Mouse (Mus musculus) limb, embryonic 14.5 days (tissue): ENCODE measurements around the gene Tnip2. TPM values are rescaled to one million over a fixed set of nuclear protein-coding genes. Genes with fewer than 3 reads are reported as not detected.

Experiments
- ATAC-seq: fragments of 200-750 bp; cut with Nextera tagmentation; 2 replicates; pipeline ENCODE4 v1.8.0; 2017; ENCODE audit warnings: low read depth, moderate number of reproducible peaks, moderate TSS enrichment; ENCODE audit not compliant: low FRiP score
- DNase-seq: peaks from one replicate; pipeline ENCODE4 v3.0.0-alpha.2; 2015; ENCODE audit warnings: low spot score
- H3K27ac ChIP-seq: fragments of 300-500 bp; sonication (generic); replicated peaks from 2 replicates; pipeline ENCODE4 v1.5.1; 2014; ENCODE audit warnings: low read depth, mild to moderate bottlenecking, low read length, moderate library complexity, mixed read lengths
- H3K27me3 ChIP-seq: fragments of 300-500 bp; sonication (generic); 2 replicates; pipeline ENCODE4 v1.6.1; 2014; ENCODE audit warnings: low read length, mixed read lengths; ENCODE audit not compliant: control insufficient read depth, insufficient read depth
- H3K36me3 ChIP-seq: fragments of 300-500 bp; sonication (generic); 2 replicates; pipeline ENCODE4 v1.6.1; 2014; ENCODE audit warnings: mild to moderate bottlenecking, low read length, moderate library complexity, mixed read lengths; ENCODE audit not compliant: control insufficient read depth, insufficient read depth
- H3K4me1 ChIP-seq: fragments of 300-500 bp; sonication (generic); 2 replicates; pipeline ENCODE4 v1.6.1; 2014; ENCODE audit warnings: antibody characterized with exemption, low read length, mixed read lengths; ENCODE audit not compliant: control insufficient read depth, insufficient read depth
- H3K4me2 ChIP-seq: fragments of 300-500 bp; sonication (generic); replicated peaks from 2 replicates; pipeline ENCODE4 v1.6.1; 2014; ENCODE audit warnings: low read depth, mild to moderate bottlenecking, low read length, moderate library complexity; ENCODE audit not compliant: severe bottlenecking
- H3K4me3 ChIP-seq: fragments of 300-500 bp; sonication (generic); replicated peaks from 2 replicates; pipeline ENCODE4 v1.5.1; 2014; ENCODE audit warnings: low read length
- H3K9ac ChIP-seq: fragments of 300-500 bp; sonication (generic); 2 replicates; pipeline ENCODE4 v1.6.1; 2014; ENCODE audit warnings: mild to moderate bottlenecking, low read depth, low read length, moderate library complexity; ENCODE audit not compliant: severe bottlenecking
- H3K9me3 ChIP-seq: fragments of 300-500 bp; sonication (generic); 2 replicates; pipeline ENCODE4 v1.6.1; 2016; ENCODE audit warnings: low read length; ENCODE audit not compliant: control insufficient read depth
- POLR2A ChIP-seq: fragments of 200-500 bp; IDR thresholded peaks from 2 replicates; pipeline ENCODE4 v1.8.0; 2012; ENCODE audit warnings: inconsistent platforms, mild to moderate bottlenecking, moderate library complexity, borderline replicate concordance; ENCODE audit not compliant: insufficient read depth, insufficient read length; ENCODE audit errors: extremely low read depth
- WGBS: fragments of 180-500 bp; shearing (Covaris S2); extraction: QIAGEN DNeasy Blood & Tissue Kit; methylation state at CpG from one replicate; pipeline ENCODE4 v1.1.7; 2014; 5-methylcytosine and 5-hydroxymethylcytosine counted together
- polyA plus RNA-seq, 2 experiments: library from polyadenylated mRNA; depleted of rRNA in 1 of 2; stranded (reverse) in 1 of 2; unstranded in 1 of 2; fragments of >200 nt; fragmentation: Nextera tagmentation in 1 of 2; extraction: Ambion mirVana in 1 of 2; gene quantifications; 2 replicates each; pipeline versions ENCODE4 v1.2.1 to v1.2.3; 2012 to 2014

Tnip2 gene
- polyA plus RNA-seq, 2 experiments: 17.1 to 23.7 TPM

DNA sequence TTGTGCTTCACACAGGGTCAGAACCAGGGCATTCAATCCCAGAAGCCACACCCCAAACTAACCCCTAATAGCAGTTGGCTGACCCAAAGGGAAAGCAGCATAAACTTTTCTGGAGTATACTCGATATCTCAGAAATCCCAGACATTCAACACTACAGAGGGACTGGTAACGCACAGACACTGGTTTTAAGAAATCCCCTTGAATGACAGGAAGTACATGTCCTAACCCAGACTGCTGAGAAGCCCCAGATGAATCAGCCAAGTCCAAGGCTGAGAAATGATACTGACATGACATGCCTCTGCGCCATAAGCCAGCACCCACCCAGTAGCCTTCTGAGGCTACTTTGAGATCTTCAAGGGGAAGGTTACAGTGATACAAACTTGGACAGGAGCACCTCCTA is 12.2 kb downstream of the Tnip2 start:
- DNase-seq (no peak), ATAC-seq (no peak)
- H3K27me3 ChIP-seq: no peaks in the 10 kb centered on the region
- no peak for TF ChIP-seq POLR2A
- H3K9ac ChIP-seq: no peak overlapping the region
- H3K9me3 ChIP-seq: no peaks in the 10 kb centered on the region
- no peaks in the 10 kb centered on the region for H3K4me1 ChIP-seq
- 88% methylated on average over 3 of the region's 3 CpGs for WGBS
- H3K36me3 ChIP-seq: peaks cover 9% of the 10 kb centered on the region; the same call in 1 of the 2 replicates
- no peak overlapping the region for H3K27ac ChIP-seq
- no peak overlapping the region for H3K4me3 ChIP-seq
- H3K4me2 ChIP-seq: no peak overlapping the region

DNA sequence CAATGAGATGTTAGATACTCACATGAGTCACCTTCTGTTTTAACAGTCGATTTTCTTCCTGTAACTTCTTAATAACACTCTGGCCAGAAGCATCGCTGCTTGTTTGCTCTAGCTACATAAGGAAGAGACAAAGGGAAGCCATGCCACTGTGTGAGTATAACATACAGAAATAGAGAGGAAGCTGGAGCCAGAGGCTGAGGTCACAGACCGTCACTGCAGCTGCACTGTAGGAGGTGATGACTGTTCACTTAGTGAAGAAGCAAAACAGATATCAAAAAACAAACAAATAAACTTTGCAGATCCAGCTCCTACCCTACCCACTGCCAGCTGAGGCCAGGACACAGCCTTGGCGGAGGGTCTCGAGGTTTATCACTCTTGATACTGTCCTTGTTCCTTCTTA is 12.9 kb downstream of the Tnip2 start:
- no peak overlapping the region for H3K4me3 ChIP-seq
- H3K27me3 ChIP-seq: no peaks in the 10 kb centered on the region
- H3K4me2 ChIP-seq: no peak overlapping the region
- peaks cover 9% of the 10 kb centered on the region; the same call in 1 of the 2 replicates for H3K36me3 ChIP-seq
- 82% methylated on average over 5 of the region's 5 CpGs for WGBS
- ATAC-seq (no peak), DNase-seq (no peak)
- H3K9ac ChIP-seq: no peak overlapping the region
- TF ChIP-seq POLR2A: no peak
- no peaks in the 10 kb centered on the region for H3K4me1 ChIP-seq
- no peak overlapping the region for H3K27ac ChIP-seq
- H3K9me3 ChIP-seq: no peaks in the 10 kb centered on the region

- H3K4me1 ChIP-seq: no peaks in the 10 kb centered on the region
- H3K4me2 ChIP-seq: no peak overlapping the region
- ATAC-seq (no peak), DNase-seq (no peak)
- H3K27me3 ChIP-seq: no peaks in the 10 kb centered on the region
- no peak overlapping the region for H3K4me3 ChIP-seq
- no peak for TF ChIP-seq POLR2A
- 76% methylated on average over 6 of the region's 6 CpGs for WGBS
- no peak overlapping the region for H3K9ac ChIP-seq
- H3K27ac ChIP-seq: no peak overlapping the region
- no peaks in the 10 kb centered on the region for H3K36me3 ChIP-seq
- no peaks in the 10 kb centered on the region for H3K9me3 ChIP-seq
These were observed 17.0 kb downstream of the Tnip2 start for GRCm38 (mm10) chr5:34496745-34497144.

DNA sequence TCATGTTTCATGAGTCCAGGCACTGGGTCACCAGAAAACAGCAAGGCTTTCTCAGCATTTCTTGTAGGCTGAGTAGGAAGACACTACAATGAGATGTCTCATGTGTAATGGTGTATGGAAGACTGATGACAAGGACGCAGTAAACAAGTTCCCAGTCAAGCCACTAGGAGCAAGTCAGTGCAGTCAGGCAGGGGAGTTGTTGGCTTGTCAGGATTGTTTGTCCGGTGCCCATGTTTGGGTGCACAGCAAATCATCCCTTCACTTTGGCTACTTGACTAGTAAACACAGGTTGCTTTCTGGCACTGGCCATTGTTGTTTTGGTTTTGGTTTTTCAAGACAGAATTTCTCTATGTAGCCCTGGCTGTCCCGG is 24.4 kb downstream of the Tnip2 start:
- no peak for TF ChIP-seq POLR2A
- no peak overlapping the region for H3K27ac ChIP-seq
- H3K4me1 ChIP-seq: no peaks in the 10 kb centered on the region
- DNase-seq: no peak
- no peak overlapping the region for H3K4me2 ChIP-seq
- H3K9ac ChIP-seq: no peak overlapping the region
- WGBS: 91% methylated on average over 3 of the region's 3 CpGs
- peaks cover 29% of the 10 kb centered on the region for H3K36me3 ChIP-seq
- no peaks in the 10 kb centered on the region for H3K9me3 ChIP-seq
- no peak for ATAC-seq
- H3K27me3 ChIP-seq: no peaks in the 10 kb centered on the region
- no peak overlapping the region for H3K4me3 ChIP-seq

DNA sequence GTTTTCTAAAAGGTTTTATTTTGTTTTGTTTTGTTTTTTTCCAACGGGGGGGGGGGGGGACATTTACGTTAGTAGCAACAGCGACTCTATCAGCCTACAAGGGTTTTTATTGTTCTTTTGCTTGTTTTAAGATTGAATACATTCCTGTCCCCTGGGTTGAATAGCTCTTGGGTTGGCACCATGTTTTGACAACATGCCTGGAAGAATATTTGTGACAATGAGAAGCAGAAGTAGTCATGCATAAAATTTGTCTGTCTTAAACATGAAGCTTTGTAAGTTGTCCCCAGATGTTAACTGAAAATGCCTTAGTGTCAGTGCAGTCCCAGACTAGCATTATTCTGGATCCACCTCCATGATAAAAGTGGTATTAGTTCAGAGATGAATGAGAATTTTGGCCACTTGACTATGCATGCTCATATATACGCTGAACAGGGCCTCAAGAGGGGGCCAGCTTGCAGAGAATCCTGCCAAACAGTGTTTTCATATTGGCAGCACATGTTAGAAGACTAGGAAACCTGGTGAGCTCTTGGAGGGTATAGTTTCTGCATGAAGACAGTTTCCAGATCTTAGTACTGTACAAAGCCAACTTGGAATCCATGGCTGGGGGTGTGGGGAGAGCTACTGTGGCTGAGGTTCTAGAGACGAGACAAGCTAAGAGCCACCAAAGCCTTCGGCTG is 24.9 kb downstream of the Tnip2 start:
- 70% methylated on average over 6 of the region's 6 CpGs for WGBS
- no peak overlapping the region for H3K4me2 ChIP-seq
- no peaks in the 10 kb centered on the region for H3K4me1 ChIP-seq
- H3K9ac ChIP-seq: no peak overlapping the region
- H3K36me3 ChIP-seq: peaks cover 29% of the 10 kb centered on the region
- H3K4me3 ChIP-seq: no peak overlapping the region
- no peak for TF ChIP-seq POLR2A
- ATAC-seq (no peak), DNase-seq (no peak)
- no peak overlapping the region for H3K27ac ChIP-seq
- H3K27me3 ChIP-seq: no peaks in the 10 kb centered on the region
- H3K9me3 ChIP-seq: no peaks in the 10 kb centered on the region
